ENCODE assay signal across 10 mouse cellular contexts in the genomic region with DNA sequence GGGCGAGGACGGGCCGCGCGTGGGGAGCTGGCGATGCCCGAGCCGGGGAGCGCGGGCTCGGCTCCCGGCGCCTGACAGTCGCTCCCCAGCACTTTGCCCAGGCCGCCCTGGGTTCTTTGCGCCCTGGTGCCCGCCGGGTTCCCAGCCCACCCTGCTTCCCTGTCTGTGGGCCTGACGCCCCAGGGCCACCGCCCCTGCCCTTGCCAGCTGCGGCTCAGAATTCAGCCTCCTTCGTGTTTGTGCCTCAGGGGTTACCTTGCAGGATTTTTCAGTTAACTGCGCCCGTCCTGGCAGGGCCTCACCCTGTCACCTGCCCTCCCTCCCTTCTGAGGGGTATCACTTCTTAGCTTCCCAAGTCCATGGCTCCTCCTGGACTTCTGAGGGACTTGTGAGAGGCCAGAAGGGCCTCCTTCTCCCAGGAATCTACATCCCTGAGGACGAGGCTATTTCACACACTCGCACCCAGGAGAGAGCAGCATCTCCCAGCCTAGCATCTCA. TPM values are rescaled to one million over a fixed set of nuclear protein-coding genes. Genes with fewer than 3 reads are reported as not detected.
DNase-seq lines count a peak whose midpoint lies in the region; ATAC-seq and TF ChIP-seq lines count a peak whose summit lies in the region.
"Had no signal": no experiment of that assay in that cellular context is flagged by ENCODE, and none has a peak within 500 bp of the region (broad histone marks: within the 10 kb centered on the region; RNA-seq: fewer than 3 reads in every experiment).

No protein-coding gene starts in this region.

- peak overlapping the region; percentile 61 for H3K9ac ChIP-seq in heart, embryonic 14.5 days (ENCODE audit: low read length)
- H3K9ac ChIP-seq in ES-E14 (ENCODE audit: insufficient read depth, low read depth, low read length, poor library complexity, severe bottlenecking) = peak overlapping the region; percentile 57
- H3K9ac ChIP-seq in forebrain, postnatal 0 days = peak overlapping the region; percentile 92
- no peak overlapping the region for H3K9ac ChIP-seq in liver, embryonic 16.5 days (ENCODE audit: low read depth, low read length)

- H3K27me3 ChIP-seq in heart, embryonic 14.5 days (ENCODE audit: control insufficient read depth, insufficient read depth, low read length) = peaks cover 66% of the 10 kb centered on the region
- no peaks in the 10 kb centered on the region; the same call in 1 of the 2 replicates for H3K27me3 ChIP-seq in forebrain, postnatal 0 days (ENCODE audit: insufficient read depth, low read length)
- H3K27me3 ChIP-seq in liver, embryonic 16.5 days (ENCODE audit: control insufficient read depth, insufficient read depth, low read depth, low read length) = peaks cover 51% of the 10 kb centered on the region
- H3K27me3 ChIP-seq: CH12.LX had no signal

- peaks cover 15% of the 10 kb centered on the region for H3K36me3 ChIP-seq in heart, embryonic 14.5 days (ENCODE audit: control insufficient read depth, insufficient read depth, low read length)
- peaks cover 3% of the 10 kb centered on the region for H3K36me3 ChIP-seq in ES-E14 (ENCODE audit: control insufficient read depth, insufficient read depth, low read length, poor library complexity, severe bottlenecking)
- peaks cover 16% of the 10 kb centered on the region for H3K36me3 ChIP-seq in forebrain, postnatal 0 days (ENCODE audit: insufficient read depth)
- H3K36me3 ChIP-seq in liver, embryonic 16.5 days (ENCODE audit: control insufficient read depth, insufficient read depth) = no peaks in the 10 kb centered on the region; the same call in 1 of the 2 replicates

- DNase-seq in heart, postnatal 36 days = no peak
- DNase-seq in ES-E14 (ENCODE audit: low read depth, low spot score) = no peak
- peak; percentile 35 for DNase-seq in forebrain, postnatal 0 days
- no peak for DNase-seq in urinary bladder, postnatal 36 days (ENCODE audit: low spot score in 2 of 2)
- DNase-seq in left cerebral cortex, adult 18-20 months (ENCODE audit: low spot score in 2 of 2) = no peak
- DNase-seq in thymus, postnatal 10 days (ENCODE audit: low spot score in 2 of 2) = no peak
- DNase-seq: thymus, adult 2 months had no signal

- no peak for ATAC-seq in heart, embryonic 14.5 days (ENCODE audit: insufficient number of reproducible peaks, insufficient read depth, low FRiP score, low read depth)
- peak; percentile 55 for ATAC-seq in forebrain, postnatal 0 days
- ATAC-seq in liver, embryonic 16.5 days (ENCODE audit: low read depth) = no peak

- WGBS in heart, embryonic 14.5 days = 14% methylated on average over 11 of the region's 26 CpGs
- 1% methylated on average over 22 of the region's 26 CpGs for WGBS in forebrain, postnatal 0 days
- 4% methylated on average over 26 of the region's 26 CpGs for WGBS in liver, embryonic 16.5 days (ENCODE audit: insufficient replicate concordance)

- intact Hi-C loops in heart, postnatal 36 days (cut with DNase I) = no loop called here

- peaks cover 2 to 13% of the 10 kb centered on the region in 2 experiments; a peak in 3 of 4 replicates for H3K4me1 ChIP-seq in heart, embryonic 14.5 days (ENCODE audit: control insufficient read depth in 2 of 2, insufficient read depth in 2 of 2, low read length in 2 of 2)
- H3K4me1 ChIP-seq in ES-E14 (ENCODE audit: control insufficient read depth in 2 of 2, insufficient read depth in 2 of 2, low read length in 2 of 2, poor library complexity in 1 of 2) = peaks cover 5 to 30% of the 10 kb centered on the region in 2 experiments; a peak in 2 of 4 replicates
- H3K4me1 ChIP-seq in forebrain, postnatal 0 days (ENCODE audit: insufficient read depth) = peaks cover 16% of the 10 kb centered on the region; the same call in 1 of the 2 replicates
- peaks cover 4% of the 10 kb centered on the region for H3K4me1 ChIP-seq in liver, embryonic 16.5 days (ENCODE audit: control insufficient read depth, low read depth, low read length)

- in situ Hi-C loops in ES-E14 (cut with MboI; ENCODE audit: low sequenced_read_pairs in 2 of 2, unreplicated experiment in 2 of 2) = loop anchor here in 1 of 2 experiments (10.0 kb wide), 1 partner anchor 95 kb away; no protein-coding TSS in a partner anchor

- peak overlapping the region; percentile 47 to 55 for H3K4me3 ChIP-seq in heart, embryonic 14.5 days (ENCODE audit: control insufficient read depth in 1 of 2, insufficient read depth in 1 of 2, low read depth in 1 of 2, low read length in 2 of 2)
- peak overlapping the region; percentile 58 to 76 for H3K4me3 ChIP-seq in ES-E14 (ENCODE audit: insufficient read depth in 1 of 2, low read depth in 1 of 2, low read length in 2 of 2, poor library complexity in 1 of 2, severe bottlenecking in 1 of 2)
- H3K4me3 ChIP-seq in forebrain, postnatal 0 days (ENCODE audit: low read depth, low read length) = peak overlapping the region; percentile 80
- H3K4me3 ChIP-seq in liver, embryonic 16.5 days (ENCODE audit: low read depth, low read length) = peak overlapping the region; percentile 33

- H3K27ac ChIP-seq in heart, embryonic 14.5 days (replicated peaks in 1 of 2; ENCODE audit: control insufficient read depth in 1 of 2, insufficient read depth in 1 of 2, low read depth in 2 of 2, low read length in 2 of 2) = no peak overlapping the region
- no peak overlapping the region for H3K27ac ChIP-seq in ES-E14 (ENCODE audit: insufficient read depth, low read depth, low read length, poor library complexity, severe bottlenecking)
- H3K27ac ChIP-seq in forebrain, postnatal 0 days (ENCODE audit: low read depth, low read length) = peak overlapping the region; percentile 81
- H3K27ac ChIP-seq in liver, embryonic 16.5 days (ENCODE audit: low read length) = no peak overlapping the region

- peak overlapping the region; percentile 96 for H3K4me2 ChIP-seq in heart, embryonic 14.5 days (ENCODE audit: low read length)
- H3K4me2 ChIP-seq in forebrain, postnatal 0 days (ENCODE audit: low read depth) = peak overlapping the region; percentile 70
- H3K4me2 ChIP-seq in liver, embryonic 16.5 days (ENCODE audit: low read depth, low read length) = peak overlapping the region; percentile 41

- TF ChIP-seq CTCF in forebrain, postnatal 0 days (IDR thresholded peaks at IDR 0.05; ENCODE audit: low read depth) = no peak

- no peaks in the 10 kb centered on the region for H3K9me3 ChIP-seq in heart, embryonic 14.5 days (ENCODE audit: control insufficient read depth, low read length)
- no peaks in the 10 kb centered on the region for H3K9me3 ChIP-seq in ES-E14 (ENCODE audit: control insufficient read depth, insufficient read depth, low read depth, low read length)
- no peaks in the 10 kb centered on the region for H3K9me3 ChIP-seq in forebrain, postnatal 0 days (ENCODE audit: low read length)
- H3K9me3 ChIP-seq in liver, embryonic 16.5 days (replicated peaks; ENCODE audit: control insufficient read depth, low read length) = no peaks in the 10 kb centered on the region

TF ChIP-seq in ES-E14, 5 proteins besides CTCF, POLR2A, EP300 and RAD21 (continues in another document):
- no peak for TF ChIP-seq MAFK (IDR thresholded peaks at IDR 0.05; ENCODE audit: insufficient read depth, low read depth, low read length)
- TF ChIP-seq HCFC1 (IDR thresholded peaks at IDR 0.05; ENCODE audit: borderline replicate concordance, insufficient read depth, low read length) = no peak
- TF ChIP-seq ZNF384 (IDR thresholded peaks at IDR 0.05; ENCODE audit: low read depth, low read length) = no peak
- no peak for TF ChIP-seq CHD2 (IDR thresholded peaks at IDR 0.05; ENCODE audit: low read depth, low read length)

RNA-seq across cellular contexts. Expression of gene Chd5, which starts 0.9 kb away (rescaled TPM):
- 0.03 TPM in 1 of 2 replicates, not detected in the other for polyA plus RNA-seq in heart, embryonic 14.5 days (2014; fragmentation: Nextera tagmentation; extraction: Ambion mirVana)
- under 1 TPM; 0.16 to 0.58 TPM for total RNA-seq in heart, postnatal 36 days (2021)
- total RNA-seq in ES-E14 (2012; rRNA removed) = 3.1 and 5.8 TPM in 2 replicates
- 60.0 and 76.0 TPM in 2 replicates for total RNA-seq in forebrain, postnatal 0 days (2014; rRNA removed)
- polyA plus RNA-seq in forebrain, postnatal 0 days (2015; fragmentation: Nextera tagmentation; extraction: Ambion mirVana) = 35.2 and 57.8 TPM in 2 replicates
- polyA plus RNA-seq in liver, embryonic 16.5 days (2015; fragmentation: Nextera tagmentation; extraction: Ambion mirVana) = 0.04 TPM in 1 of 2 replicates, not detected in the other
- 100 to 1,000 TPM; 172 to 179 TPM for total RNA-seq in left cerebral cortex, adult 18-20 months (2021)

RNA-seq across cellular contexts. Expression of gene Rpl22, which starts 13.8 kb away (rescaled TPM):
- polyA plus RNA-seq in heart, embryonic 14.5 days (2014; fragmentation: Nextera tagmentation; extraction: Ambion mirVana) = 261 and 276 TPM in 2 replicates
- total RNA-seq in heart, postnatal 36 days (2021) = 100 to 1,000 TPM; 276 to 293 TPM
- total RNA-seq in ES-E14 (2012; rRNA removed) = 1,269 and 1,458 TPM in 2 replicates
- 313 and 387 TPM in 2 replicates for total RNA-seq in forebrain, postnatal 0 days (2014; rRNA removed)
- 176 and 212 TPM in 2 replicates for polyA plus RNA-seq in forebrain, postnatal 0 days (2015; fragmentation: Nextera tagmentation; extraction: Ambion mirVana)
- 161 and 209 TPM in 2 replicates for polyA plus RNA-seq in liver, embryonic 16.5 days (2015; fragmentation: Nextera tagmentation; extraction: Ambion mirVana)
- total RNA-seq in left cerebral cortex, adult 18-20 months (2021) = 100 to 1,000 TPM; 162 to 191 TPM

RNA-seq across cellular contexts. Expression of gene Rnf207, which starts 20.5 kb away (rescaled TPM):
- 74.9 and 77.5 TPM in 2 replicates for polyA plus RNA-seq in heart, embryonic 14.5 days (2014; fragmentation: Nextera tagmentation; extraction: Ambion mirVana)
- total RNA-seq in heart, postnatal 36 days (2021) = 10 to 100 TPM; 50.2 to 68.0 TPM
- 4.6 and 9.0 TPM in 2 replicates for total RNA-seq in ES-E14 (2012; rRNA removed)
- 2.6 and 4.4 TPM in 2 replicates for total RNA-seq in forebrain, postnatal 0 days (2014; rRNA removed)
- 2.7 and 4.2 TPM in 2 replicates for polyA plus RNA-seq in forebrain, postnatal 0 days (2015; fragmentation: Nextera tagmentation; extraction: Ambion mirVana)
- polyA plus RNA-seq in liver, embryonic 16.5 days (2015; fragmentation: Nextera tagmentation; extraction: Ambion mirVana) = not detected in 2 replicates
- 10 to 100 TPM; 18.9 to 20.8 TPM for total RNA-seq in left cerebral cortex, adult 18-20 months (2021)

RNA-seq across cellular contexts. Expression of gene Icmt, which starts 42.3 kb away (rescaled TPM):
- polyA plus RNA-seq in heart, embryonic 14.5 days (2014; fragmentation: Nextera tagmentation; extraction: Ambion mirVana) = 19.4 and 20.3 TPM in 2 replicates
- total RNA-seq in heart, postnatal 36 days (2021) = 10 to 100 TPM; 25.4 to 25.8 TPM
- total RNA-seq in ES-E14 (2012; rRNA removed) = 47.7 and 61.4 TPM in 2 replicates
- 24.4 and 28.5 TPM in 2 replicates for total RNA-seq in forebrain, postnatal 0 days (2014; rRNA removed)
- polyA plus RNA-seq in forebrain, postnatal 0 days (2015; fragmentation: Nextera tagmentation; extraction: Ambion mirVana) = 9.8 and 12.7 TPM in 2 replicates
- polyA plus RNA-seq in liver, embryonic 16.5 days (2015; fragmentation: Nextera tagmentation; extraction: Ambion mirVana) = 5.9 and 6.5 TPM in 2 replicates
- 10 to 100 TPM; 49.8 to 58.4 TPM for total RNA-seq in left cerebral cortex, adult 18-20 months (2021)

RNA-seq across cellular contexts. Expression of gene Hes3, which starts 47.9 kb away (rescaled TPM):
- not detected in 2 replicates for polyA plus RNA-seq in heart, embryonic 14.5 days (2014; fragmentation: Nextera tagmentation; extraction: Ambion mirVana)
- not detected for total RNA-seq in heart, postnatal 36 days (2021)
- total RNA-seq in ES-E14 (2012; rRNA removed) = 0.58 and 1.1 TPM in 2 replicates
- 0.57 TPM in 1 of 2 replicates, not detected in the other for total RNA-seq in forebrain, postnatal 0 days (2014; rRNA removed)
- polyA plus RNA-seq in forebrain, postnatal 0 days (2015; fragmentation: Nextera tagmentation; extraction: Ambion mirVana) = 0.13 TPM in 1 of 2 replicates, not detected in the other
- not detected in 2 replicates for polyA plus RNA-seq in liver, embryonic 16.5 days (2015; fragmentation: Nextera tagmentation; extraction: Ambion mirVana)
- total RNA-seq in left cerebral cortex, adult 18-20 months (2021) = not detected

Comparison
In these comparisons a context has a peak if more than half of its experiments do, and no peak if none do; other contexts are left out.
1. H3K4me2 ChIP-seq: peak in every context shown above with its lines; median percentile 96 in heart, embryonic 14.5 days; 70 in forebrain, postnatal 0 days; 41 in liver, embryonic 16.5 days.